Mouse (Mus musculus): ENCODE results near the gene Nhlh1. TPM values are rescaled to one million over a fixed set of nuclear protein-coding genes. Genes with fewer than 3 reads are reported as not detected.
A peak's percentile ranks its signal among the peaks of the same experiment; 100 is the strongest.

Nhlh1 gene
- polyA plus RNA-seq, 1 experiment from 2014 or later, result 0.14 TPM

- peak overlapping the region; percentile 73 for H3K4me2 ChIP-seq
- H3K9me3 ChIP-seq, result no peaks in the 10 kb centered on the region
- H3K36me3 ChIP-seq, result no peaks in the 10 kb centered on the region
- peaks cover 31% of the 10 kb centered on the region for H3K4me1 ChIP-seq (replicated peaks)
- H3K9ac ChIP-seq (replicated peaks), result no peak overlapping the region
- no peak overlapping the region for H3K27ac ChIP-seq
- peaks cover 87% of the 10 kb centered on the region for H3K27me3 ChIP-seq
- 5% methylated on average over 10 of the region's 10 CpGs for WGBS
- ATAC-seq (ENCODE audit: insufficient number of reproducible peaks, insufficient read depth, low FRiP score, low TSS enrichment, low read depth), result no peak
- H3K4me3 ChIP-seq (replicated peaks), result no peak overlapping the region
Measured at GRCm38 (mm10) chr1:172052766-172053279, 4.5 kb downstream of the Nhlh1 start.

GRCm38 (mm10) chr1:172049131-172049782 is 8.1 kb downstream of the Nhlh1 start:
- Histone ChIP-seq H3K9me3 (no peaks in the 10 kb centered on the region), H3K9ac (replicated peaks) (no peak overlapping the region), H3K27me3 (peaks cover 67% of the 10 kb centered on the region), H3K27ac (no peak overlapping the region), H3K4me2 (no peak overlapping the region), H3K36me3 (no peaks in the 10 kb centered on the region), H3K4me3 (replicated peaks) (no peak overlapping the region), H3K4me1 (replicated peaks) (peaks cover 33% of the 10 kb centered on the region)
- 0 out of 2 replicates have a peak, but pooled peaks have one; percentile 4 for ATAC-seq (ENCODE audit: insufficient number of reproducible peaks, insufficient read depth, low FRiP score, low TSS enrichment, low read depth)
- whole genome bisulfite sequencing, result 33% methylated on average over 13 of the region's 13 CpGs

DNA sequence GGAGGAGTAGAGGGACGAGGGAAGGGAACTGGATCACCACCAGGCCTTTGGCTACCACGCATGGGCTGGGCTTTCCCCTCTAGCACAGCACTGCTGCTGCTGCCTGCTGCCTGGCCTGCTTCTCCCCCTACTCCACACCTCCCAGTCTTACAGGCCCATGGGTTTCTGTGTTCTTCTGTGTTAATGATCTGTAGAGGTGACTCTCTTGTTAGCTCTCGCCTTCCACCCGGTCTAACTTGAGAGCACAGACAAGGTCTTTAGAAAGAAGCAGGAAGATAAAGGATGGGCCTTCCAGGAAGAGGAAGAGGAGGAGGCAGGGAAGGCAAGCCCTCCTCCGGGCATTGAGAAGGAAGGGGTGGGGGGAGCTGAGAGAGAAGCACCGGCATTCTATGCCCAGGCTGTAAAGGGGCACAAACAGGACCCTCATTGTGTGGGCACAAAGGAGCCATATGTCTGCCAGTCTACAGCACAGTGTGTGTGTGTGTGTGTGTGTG is 9.1 kb downstream of the Nhlh1 start:
- peaks cover 57% of the 10 kb centered on the region for H3K27me3 ChIP-seq
- peak overlapping the region; percentile 9; the same call in 1 of the 2 replicates for H3K4me2 ChIP-seq

GRCm38 (mm10) chr1:172046938-172047337 is 10.4 kb downstream of the Nhlh1 start:
- ATAC-seq (ENCODE audit: insufficient number of reproducible peaks, insufficient read depth, low FRiP score, low TSS enrichment, low read depth), result peak; percentile 49; the same call in 1 of the 2 replicates
- no peaks in the 10 kb centered on the region for H3K9me3 ChIP-seq
- H3K4me1 ChIP-seq (replicated peaks), result peaks cover 18% of the 10 kb centered on the region
- no peak overlapping the region for H3K4me2 ChIP-seq
- H3K4me3 ChIP-seq (replicated peaks), result no peak overlapping the region
- H3K36me3 ChIP-seq, result no peaks in the 10 kb centered on the region
- H3K9ac ChIP-seq (replicated peaks), result no peak overlapping the region
- H3K27ac ChIP-seq, result no peak overlapping the region
- peaks cover 44% of the 10 kb centered on the region for H3K27me3 ChIP-seq
- 10% methylated on average over 5 of the region's 5 CpGs for WGBS

More for the DNA sequence above, 9.1 kb downstream of the Nhlh1 start:
- 34% methylated on average over 6 of the region's 6 CpGs for WGBS
- peaks cover 23% of the 10 kb centered on the region for H3K4me1 ChIP-seq (replicated peaks)
- peak overlapping the region; percentile 4; the same call in 1 of the 2 replicates for H3K27ac ChIP-seq
- H3K9ac ChIP-seq (replicated peaks), result no peak overlapping the region
- no peak overlapping the region for H3K4me3 ChIP-seq (replicated peaks)
- no peaks in the 10 kb centered on the region for H3K36me3 ChIP-seq
- no peak for ATAC-seq (ENCODE audit: insufficient number of reproducible peaks, insufficient read depth, low FRiP score, low TSS enrichment, low read depth)
- H3K9me3 ChIP-seq, result no peaks in the 10 kb centered on the region

GRCm38 (mm10) chr1:172046410-172046809 is 11.0 kb downstream of the Nhlh1 start:
- H3K4me2 ChIP-seq, result no peak overlapping the region
- no peak overlapping the region for H3K9ac ChIP-seq (replicated peaks)
- H3K4me3 ChIP-seq (replicated peaks), result no peak overlapping the region
- whole genome bisulfite sequencing, result 69% methylated on average over 8 of the region's 8 CpGs
- H3K27me3 ChIP-seq, result peaks cover 39% of the 10 kb centered on the region
- H3K36me3 ChIP-seq, result no peaks in the 10 kb centered on the region
- peaks cover 18% of the 10 kb centered on the region for H3K4me1 ChIP-seq (replicated peaks)
- H3K27ac ChIP-seq, result no peak overlapping the region
- H3K9me3 ChIP-seq, result no peaks in the 10 kb centered on the region
- peak; percentile 45; the same call in 1 of the 2 replicates for ATAC-seq (ENCODE audit: insufficient number of reproducible peaks, insufficient read depth, low FRiP score, low TSS enrichment, low read depth)

DNA sequence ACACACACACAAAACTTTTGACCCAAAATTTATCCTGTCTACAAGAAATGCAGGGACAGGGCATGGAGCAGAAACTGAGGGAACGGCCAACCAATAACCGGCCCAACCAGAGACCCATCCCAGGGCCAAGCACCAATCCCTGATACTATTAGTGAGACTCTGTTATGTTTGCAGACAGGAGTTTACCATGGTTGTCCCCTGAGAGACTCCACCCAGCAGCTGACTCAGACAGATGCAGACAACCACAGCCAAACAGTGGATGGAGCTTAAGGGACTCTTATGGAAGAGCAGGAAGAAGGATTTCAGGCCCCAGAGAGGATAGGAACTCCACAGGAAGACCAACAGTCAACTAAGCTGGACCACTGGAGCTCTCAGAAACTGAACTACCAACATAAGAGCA is 27.5 kb downstream of the Nhlh1 start:
- no peaks in the 10 kb centered on the region for H3K9me3 ChIP-seq
- H3K4me1 ChIP-seq (replicated peaks), result peaks cover 24% of the 10 kb centered on the region
- H3K27me3 ChIP-seq, result no peaks in the 10 kb centered on the region
- H3K4me2 ChIP-seq, result no peak overlapping the region
- ATAC-seq (ENCODE audit: insufficient number of reproducible peaks, insufficient read depth, low FRiP score, low TSS enrichment, low read depth), result no peak
- WGBS, result 92% methylated on average over 2 of the region's 2 CpGs
- no peaks in the 10 kb centered on the region for H3K36me3 ChIP-seq
- H3K4me3 ChIP-seq (replicated peaks), result no peak overlapping the region
- no peak overlapping the region for H3K27ac ChIP-seq
- no peak overlapping the region for H3K9ac ChIP-seq (replicated peaks)

- peaks cover 36% of the 10 kb centered on the region for H3K4me1 ChIP-seq (replicated peaks)
- peak within 1 kb of the TSS; percentile 70 for H3K4me2 ChIP-seq
- no peak for ATAC-seq (ENCODE audit: insufficient number of reproducible peaks, insufficient read depth, low FRiP score, low TSS enrichment, low read depth)
- H3K4me3 ChIP-seq (replicated peaks), result peak within 1 kb of the TSS; percentile 76
- H3K9me3 ChIP-seq, result no peaks in the 10 kb centered on the region
- peak within 1 kb of the TSS; percentile 91 for H3K9ac ChIP-seq (replicated peaks)
- peaks cover 7% of the 10 kb centered on the region; the same call in 1 of the 2 replicates for H3K36me3 ChIP-seq
- peak within 1 kb of the TSS; percentile 97 for H3K27ac ChIP-seq
- WGBS, result 56% methylated on average over 21 of the region's 21 CpGs
- no peaks in the 10 kb centered on the region for H3K27me3 ChIP-seq
Measured at GRCm38 (mm10) chr1:172028394-172029275, 28.7 kb downstream of the Nhlh1 start, which contains the start of gene Vangl2. TSS of gene Vangl2 (minus strand) at chr1:172028444.

DNA sequence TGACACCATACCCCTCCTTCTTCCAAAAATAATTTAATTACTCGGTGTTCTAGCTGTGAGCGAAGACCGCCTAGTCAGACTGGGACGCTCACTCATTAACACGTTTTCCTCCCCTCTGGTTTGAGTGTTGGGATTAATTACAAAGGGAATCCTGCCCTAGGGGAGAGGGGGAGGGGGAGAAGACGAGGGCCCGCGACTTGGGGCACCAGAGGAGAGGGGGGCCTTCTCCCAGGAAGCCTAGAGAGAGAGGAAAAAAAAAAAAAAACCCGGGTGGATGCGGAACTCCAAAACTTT is 29.6 kb downstream of the Nhlh1 start:
- Histone ChIP-seq H3K9ac (replicated peaks) (peak overlapping the region; percentile 91), H3K4me1 (replicated peaks) (peaks cover 36% of the 10 kb centered on the region), H3K27me3 (no peaks in the 10 kb centered on the region), H3K36me3 (peaks cover 13% of the 10 kb centered on the region; the same call in 1 of the 2 replicates), H3K9me3 (no peaks in the 10 kb centered on the region), H3K4me2 (peak overlapping the region; percentile 70), H3K4me3 (replicated peaks) (peak overlapping the region; percentile 76), H3K27ac (peak overlapping the region; percentile 97)
- ATAC-seq (ENCODE audit: insufficient number of reproducible peaks, insufficient read depth, low FRiP score, low TSS enrichment, low read depth), result no peak
- 4% methylated on average over 10 of the region's 10 CpGs for WGBS

- H3K4me2 ChIP-seq, result peak overlapping the region; percentile 70
- WGBS, result under 1% methylated on average over 49 of the region's 54 CpGs
- H3K4me1 ChIP-seq (replicated peaks), result peaks cover 41% of the 10 kb centered on the region
- peak overlapping the region; percentile 76 for H3K4me3 ChIP-seq (replicated peaks)
- peak overlapping the region; percentile 91 for H3K9ac ChIP-seq (replicated peaks)
- H3K27ac ChIP-seq, result peak overlapping the region; percentile 97
- no peaks in the 10 kb centered on the region for H3K9me3 ChIP-seq
- peak; percentile 85 for ATAC-seq (ENCODE audit: insufficient number of reproducible peaks, insufficient read depth, low FRiP score, low TSS enrichment, low read depth)
- no peaks in the 10 kb centered on the region for H3K27me3 ChIP-seq
- H3K36me3 ChIP-seq, result peaks cover 17% of the 10 kb centered on the region; the same call in 1 of the 2 replicates
Measured at GRCm38 (mm10) chr1:172027010-172027808, 30.2 kb downstream of the Nhlh1 start.

GRCm38 (mm10) chr1:172026201-172026901 is 31.0 kb downstream of the Nhlh1 start:
- WGBS, result 1% methylated on average over 23 of the region's 23 CpGs
- ATAC-seq (ENCODE audit: insufficient number of reproducible peaks, insufficient read depth, low FRiP score, low TSS enrichment, low read depth), result peak; percentile 79
- Histone ChIP-seq H3K4me3 (replicated peaks) (peak overlapping the region; percentile 76), H3K27ac (peak overlapping the region; percentile 97), H3K9me3 (no peaks in the 10 kb centered on the region), H3K4me2 (peak overlapping the region; percentile 70), H3K27me3 (no peaks in the 10 kb centered on the region), H3K9ac (replicated peaks) (peak overlapping the region; percentile 91), H3K4me1 (replicated peaks) (peaks cover 46% of the 10 kb centered on the region), H3K36me3 (peaks cover 23% of the 10 kb centered on the region; the same call in 1 of the 2 replicates)
